In the genomic region with DNA sequence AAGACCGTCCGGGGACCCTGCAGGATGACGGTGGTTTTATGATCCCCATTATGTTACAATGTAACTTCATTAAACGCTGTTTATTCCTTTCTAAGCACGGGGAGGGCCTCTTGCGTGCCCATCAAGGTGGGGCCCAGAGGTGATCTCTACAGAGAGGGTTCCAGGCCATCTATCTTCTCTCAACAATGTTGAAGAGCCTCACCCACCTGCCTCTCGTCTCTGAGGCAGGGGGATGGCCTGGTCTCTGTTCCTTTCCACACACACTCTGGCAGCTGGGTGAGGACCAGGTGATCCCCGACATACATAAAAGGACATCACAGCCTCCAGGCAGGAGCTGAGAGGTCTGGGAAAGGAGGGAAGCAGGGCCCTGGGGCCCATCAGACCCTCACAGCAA, we compare ENCODE assay signal across 10 mouse cellular contexts.
DNase-seq lines count a peak whose midpoint lies in the region; ATAC-seq and TF ChIP-seq lines count a peak whose summit lies in the region.
"Had no signal": no experiment of that assay in that cellular context is flagged by ENCODE, and none has a peak within 500 bp of the region (broad histone marks: within the 10 kb centered on the region; RNA-seq: fewer than 3 reads in every experiment).

No protein-coding gene starts in this region.

- H3K36me3 ChIP-seq in heart, embryonic 11.5 days (ENCODE audit: control insufficient read depth, insufficient read depth, low read length): no peaks in the 10 kb centered on the region
- H3K36me3 ChIP-seq in heart, adult 2 months (ENCODE audit: control insufficient read depth, insufficient read depth, low read length): no peaks in the 10 kb centered on the region
- no peaks in the 10 kb centered on the region for H3K36me3 ChIP-seq in embryonic facial prominence, embryonic 14.5 days (ENCODE audit: control insufficient read depth, insufficient read depth, low read length)
- H3K36me3 ChIP-seq in intestine, embryonic 14.5 days (ENCODE audit: control insufficient read depth, insufficient read depth, low read length): no peaks in the 10 kb centered on the region
- H3K36me3 ChIP-seq in midbrain, embryonic 13.5 days: no peaks in the 10 kb centered on the region

- H3K4me2 ChIP-seq in heart, embryonic 11.5 days: peak overlapping the region; percentile 82
- peak overlapping the region; percentile 64 for H3K4me2 ChIP-seq in embryonic facial prominence, embryonic 14.5 days (ENCODE audit: low read depth, low read length)
- H3K4me2 ChIP-seq in intestine, embryonic 14.5 days (ENCODE audit: low read length): peak overlapping the region; percentile 52
- H3K4me2 ChIP-seq in midbrain, embryonic 13.5 days (replicated peaks): peak overlapping the region; percentile 61

- 31% methylated on average over 8 of the region's 8 CpGs for WGBS in heart, embryonic 11.5 days (ENCODE audit: insufficient replicate concordance)
- WGBS in heart, adult 2 months: 61% methylated on average over 8 of the region's 8 CpGs
- 9% methylated on average over 8 of the region's 8 CpGs for WGBS in embryonic facial prominence, embryonic 14.5 days
- WGBS in intestine, embryonic 14.5 days: 5% methylated on average over 8 of the region's 8 CpGs
- WGBS in midbrain, embryonic 13.5 days: 17% methylated on average over 8 of the region's 8 CpGs

- ATAC-seq in heart, embryonic 11.5 days (replicated peaks; ENCODE audit: insufficient number of reproducible peaks, low FRiP score, low TSS enrichment): no peak
- peak; percentile 12; the same call in 1 of the 2 replicates for ATAC-seq in embryonic facial prominence, embryonic 14.5 days (ENCODE audit: low read depth)
- 0 out of 2 replicates have a peak, but pooled peaks have one; percentile 4 for ATAC-seq in intestine, embryonic 14.5 days (replicated peaks; ENCODE audit: low FRiP score, low TSS enrichment, low read depth)
- ATAC-seq in midbrain, embryonic 13.5 days: peak; percentile 34; the same call in 1 of the 2 replicates
- ATAC-seq in cerebellum, adult (ENCODE audit: insufficient number of reproducible peaks, low FRiP score, low TSS enrichment): no peak

- TF ChIP-seq POLR2A in heart, adult 2 months (IDR thresholded peaks at IDR 0.05; ENCODE audit: insufficient read depth, low read depth, low read length): no peak

- H3K4me1 ChIP-seq in heart, embryonic 11.5 days (ENCODE audit: control insufficient read depth, insufficient read depth, low read length): peaks cover 34% of the 10 kb centered on the region
- H3K4me1 ChIP-seq in heart, adult 2 months (ENCODE audit: control insufficient read depth, insufficient read depth, low read length): no peaks in the 10 kb centered on the region
- H3K4me1 ChIP-seq in embryonic facial prominence, embryonic 14.5 days (ENCODE audit: control insufficient read depth, insufficient read depth, low read length): peaks cover 18% of the 10 kb centered on the region; the same call in 1 of the 2 replicates
- H3K4me1 ChIP-seq in intestine, embryonic 14.5 days (replicated peaks; ENCODE audit: control insufficient read depth, insufficient read depth, low read length): peaks cover 38% of the 10 kb centered on the region
- H3K4me1 ChIP-seq in midbrain, embryonic 13.5 days (replicated peaks): peaks cover 42% of the 10 kb centered on the region

- peak overlapping the region; percentile 43; the same call in 1 of the 2 replicates for H3K27ac ChIP-seq in heart, embryonic 11.5 days (ENCODE audit: low read depth, low read length)
- H3K27ac ChIP-seq in heart, adult 2 months: no peak overlapping the region
- peak overlapping the region; percentile 24 for H3K27ac ChIP-seq in embryonic facial prominence, embryonic 14.5 days (replicated peaks; ENCODE audit: low read depth, low read length)
- peak overlapping the region; percentile 76 for H3K27ac ChIP-seq in intestine, embryonic 14.5 days (ENCODE audit: low read depth)
- H3K27ac ChIP-seq in midbrain, embryonic 13.5 days: peak overlapping the region; percentile 91
- H3K27ac ChIP-seq in gastrocnemius, adult 2 months: no peak overlapping the region
- H3K27ac ChIP-seq: macrophage had no signal

- no peak for TF ChIP-seq CTCF in heart, adult 2 months (IDR thresholded peaks at IDR 0.05)
- no peak for TF ChIP-seq CTCF in gastrocnemius, adult 2 months (IDR thresholded peaks at IDR 0.05)

- peak overlapping the region; percentile 42; the same call in 1 of the 2 replicates for H3K4me3 ChIP-seq in heart, embryonic 11.5 days (ENCODE audit: low read depth, low read length)
- H3K4me3 ChIP-seq in heart, adult 2 months: no peak overlapping the region
- H3K4me3 ChIP-seq in embryonic facial prominence, embryonic 14.5 days (ENCODE audit: low read depth, low read length): peak overlapping the region; percentile 31
- H3K4me3 ChIP-seq in intestine, embryonic 14.5 days (ENCODE audit: low read depth, low read length): no peak overlapping the region
- peak overlapping the region; percentile 30 for H3K4me3 ChIP-seq in midbrain, embryonic 13.5 days (replicated peaks)
- H3K4me3 ChIP-seq in gastrocnemius, adult 2 months: no peak overlapping the region
- H3K4me3 ChIP-seq: erythroblast, embryonic 14.5 days had no signal

- no peak for DNase-seq in heart, adult 2 months
- DNase-seq in embryonic facial prominence, embryonic 14.5 days (ENCODE audit: low spot score): no peak
- no peak for DNase-seq in intestine, embryonic 14.5 days (ENCODE audit: low spot score)
- no peak for DNase-seq in right cerebral cortex, postnatal 10 days (ENCODE audit: low spot score in 2 of 2)
- no peak for DNase-seq in gastrocnemius, adult 2 months

- no peaks in the 10 kb centered on the region for H3K79me2 ChIP-seq in heart, adult 2 months (replicated peaks; ENCODE audit: control insufficient read depth, insufficient read depth, low read length)

- intact Hi-C loops in heart, adult 2 months (cut with DNase I): no loop called here
- intact Hi-C loops in gastrocnemius, adult 2 months (cut with DNase I): no loop called here

- H3K9ac ChIP-seq in heart, embryonic 11.5 days (ENCODE audit: low read depth, low read length): no peak overlapping the region
- no peak overlapping the region for H3K9ac ChIP-seq in heart, adult 2 months (ENCODE audit: low read depth, low read length)
- H3K9ac ChIP-seq in embryonic facial prominence, embryonic 14.5 days (ENCODE audit: low read depth, low read length): no peak overlapping the region
- no peak overlapping the region for H3K9ac ChIP-seq in intestine, embryonic 14.5 days (ENCODE audit: low read length)
- peak overlapping the region; percentile 63 for H3K9ac ChIP-seq in midbrain, embryonic 13.5 days (replicated peaks)

- H3K27me3 ChIP-seq in heart, embryonic 11.5 days (ENCODE audit: control insufficient read depth, insufficient read depth, low read length): no peaks in the 10 kb centered on the region
- no peaks in the 10 kb centered on the region for H3K27me3 ChIP-seq in heart, adult 2 months (ENCODE audit: control insufficient read depth, insufficient read depth, low read length)
- no peaks in the 10 kb centered on the region for H3K27me3 ChIP-seq in embryonic facial prominence, embryonic 14.5 days (replicated peaks; ENCODE audit: control insufficient read depth, insufficient read depth, low read length)
- H3K27me3 ChIP-seq in intestine, embryonic 14.5 days (replicated peaks; ENCODE audit: control insufficient read depth, insufficient read depth, low read length): no peaks in the 10 kb centered on the region
- H3K27me3 ChIP-seq in midbrain, embryonic 13.5 days: no peaks in the 10 kb centered on the region

- TF ChIP-seq EP300 in heart, adult 2 months (IDR thresholded peaks at IDR 0.05; ENCODE audit: insufficient read depth, low read depth, low read length): no peak

- H3K9me3 ChIP-seq in heart, embryonic 11.5 days (replicated peaks; ENCODE audit: control insufficient read depth, low read length): no peaks in the 10 kb centered on the region
- no peaks in the 10 kb centered on the region for H3K9me3 ChIP-seq in embryonic facial prominence, embryonic 14.5 days (ENCODE audit: control insufficient read depth, low read length)
- no peaks in the 10 kb centered on the region for H3K9me3 ChIP-seq in intestine, embryonic 14.5 days (ENCODE audit: control insufficient read depth, low read length)
- no peaks in the 10 kb centered on the region for H3K9me3 ChIP-seq in midbrain, embryonic 13.5 days

Comparison
In these comparisons a context has a peak if more than half of its experiments do, and no peak if none do; other contexts are left out.
1. H3K27ac ChIP-seq: peak in heart, embryonic 11.5 days (single experiment), embryonic facial prominence, embryonic 14.5 days (single experiment), intestine, embryonic 14.5 days (single experiment) and midbrain, embryonic 13.5 days (single experiment); none in heart, adult 2 months (single experiment) and gastrocnemius, adult 2 months (single experiment).
2. H3K4me3 ChIP-seq: peak in heart, embryonic 11.5 days (single experiment), embryonic facial prominence, embryonic 14.5 days (single experiment) and midbrain, embryonic 13.5 days (single experiment); none in heart, adult 2 months (single experiment), intestine, embryonic 14.5 days (single experiment) and gastrocnemius, adult 2 months (single experiment).
3. ATAC-seq: peak in embryonic facial prominence, embryonic 14.5 days (single experiment), intestine, embryonic 14.5 days (single experiment) and midbrain, embryonic 13.5 days (single experiment); none in heart, embryonic 11.5 days (single experiment) and cerebellum, adult (single experiment).
4. Peak in every context shown above with its lines, with median percentiles within 50 percentile points of each other: H3K4me2 ChIP-seq.